Mouse (Mus musculus) G1E (cell line): ENCODE results near the gene Bard1. TPM values are rescaled to one million over a fixed set of nuclear protein-coding genes. Genes with fewer than 3 reads are reported as not detected.

Source experiments
- ATAC-seq: 2 replicates; pipeline ENCODE4 v1.8.0; 2016; ENCODE audit warnings: mild to moderate bottlenecking; ENCODE audit not compliant: insufficient number of reproducible peaks, poor library complexity, low FRiP score, severe bottlenecking; ENCODE audit errors: extremely low read depth
- DNase-seq: peaks from one replicate; pipeline ENCODE4 v3.0.0; 2012; ENCODE audit warnings: low spot score
- H3K27me3 ChIP-seq: 2 replicates; pipeline ENCODE4 v1.6.1; 2012; ENCODE audit warnings: mild to moderate bottlenecking, low read length, inconsistent platforms; ENCODE audit not compliant: insufficient read depth
- H3K36me3 ChIP-seq: replicated peaks from 2 replicates; pipeline ENCODE3; 2012; ENCODE audit warnings: mild to moderate bottlenecking, inconsistent platforms
- H3K4me1 ChIP-seq: 2 replicates; pipeline ENCODE4 v1.6.1; 2012; ENCODE audit warnings: low read depth, low read length, inconsistent platforms, mixed read lengths; ENCODE audit not compliant: insufficient read depth
- H3K4me3 ChIP-seq: 2 replicates; pipeline ENCODE4 v1.5.1; 2012; ENCODE audit warnings: low read depth, mild to moderate bottlenecking, inconsistent platforms, low read length, moderate library complexity, mixed read lengths
- H3K9me3 ChIP-seq: replicated peaks from 2 replicates; pipeline ENCODE4 v1.6.1; 2012; ENCODE audit warnings: inconsistent platforms
- CTCF ChIP-seq: IDR thresholded peaks from 2 replicates; pipeline ENCODE4 v1.5.1; 2012; ENCODE audit warnings: low read depth, low read length, inconsistent platforms, mixed read lengths
- GATA1 ChIP-seq: IDR thresholded peaks from 2 replicates; pipeline ENCODE4 v1.6.1; 2012; ENCODE audit warnings: borderline replicate concordance, low read length, inconsistent platforms, mixed read lengths
- GATA2 ChIP-seq: IDR thresholded peaks from 2 replicates; pipeline ENCODE4 v1.6.1; 2012; ENCODE audit warnings: low read depth, low read length, inconsistent platforms, borderline replicate concordance
- POLR2AphosphoS5 ChIP-seq: IDR thresholded peaks from 2 replicates; pipeline ENCODE4 v1.6.1; 2012; ENCODE audit warnings: low read depth, low read length, inconsistent platforms; ENCODE audit not compliant: insufficient replicate concordance
- TAL1 ChIP-seq: conservative IDR thresholded peaks from 2 replicates; pipeline ENCODE4 v1.6.1; 2012; ENCODE audit warnings: low read depth, low read length, inconsistent platforms, mixed read lengths
- polyA plus RNA-seq: library from polyadenylated mRNA; stranded (reverse); fragments of >175 nt; gene quantifications from 2 replicates; pipeline ENCODE4 v1.2.3, GENCODE M21; 2012
- total RNA-seq, 2 experiments: library from RNA; stranded (forward) in 1 of 2; stranded (reverse) in 1 of 2; fragments of 200-1000 nt in 1 of 2; fragments of >200 nt in 1 of 2; fragmentation: Nextera tagmentation in 1 of 2; gene quantifications; 2 replicates each; pipeline ENCODE4 v1.2.3; 2014 to 2017

The Bard1 gene
- total and polyA plus RNA-seq, 3 experiments: 7.9 to 82.6 (median 22.6) TPM

- no peak for DNase-seq
- 0 out of 2 replicates have a peak, but pooled peaks have one; percentile 37 for ATAC-seq
- TF ChIP-seq GATA1 (no peak), GATA2 (no peak), POLR2AphosphoS5 (no peak)
Measured at GRCm38 (mm10) chr1:71096031-71096430, 6.9 kb downstream of the Bard1 start.

GRCm38 (mm10) chr1:71095211-71095805 is 7.6 kb downstream of the Bard1 start:
- H3K9me3 ChIP-seq: 0 out of 2 replicates have a peak, but pooled peaks cover 2% of the 10 kb centered on the region
- DNase-seq (no peak), ATAC-seq (no peak)
- no peaks in the 10 kb centered on the region for H3K27me3 ChIP-seq
- H3K36me3 ChIP-seq: peaks cover 70% of the 10 kb centered on the region
- TF ChIP-seq GATA2: no peak
- TF ChIP-seq GATA1: no peak
- no peak for TF ChIP-seq CTCF
- no peak for TF ChIP-seq POLR2AphosphoS5
- no peak for TF ChIP-seq TAL1
- peaks cover 76% of the 10 kb centered on the region for H3K4me1 ChIP-seq
- no peak overlapping the region for H3K4me3 ChIP-seq

More at GRCm38 (mm10) chr1:71096031-71096430, 6.9 kb downstream of the Bard1 start:
- Histone ChIP-seq H3K36me3 (peaks cover 66% of the 10 kb centered on the region), H3K4me3 (no peak overlapping the region; the same call in 1 of the 2 replicates), H3K27me3 (no peaks in the 10 kb centered on the region), H3K9me3 (0 out of 2 replicates have a peak, but pooled peaks cover 2% of the 10 kb centered on the region), H3K4me1 (peaks cover 76% of the 10 kb centered on the region)

GRCm38 (mm10) chr1:71075651-71076050 is 27.3 kb downstream of the Bard1 start:
- H3K27me3 ChIP-seq: no peaks in the 10 kb centered on the region
- TF ChIP-seq TAL1: no peak
- TF ChIP-seq POLR2AphosphoS5: no peak
- no peak for TF ChIP-seq GATA1
- H3K4me3 ChIP-seq: no peak overlapping the region
- H3K9me3 ChIP-seq: no peaks in the 10 kb centered on the region
- DNase-seq (no peak), ATAC-seq (no peak)
- H3K36me3 ChIP-seq: peaks cover 71% of the 10 kb centered on the region
- peaks cover 29% of the 10 kb centered on the region for H3K4me1 ChIP-seq

- Histone ChIP-seq H3K4me3 (no peak overlapping the region), H3K27me3 (no peaks in the 10 kb centered on the region), H3K4me1 (peaks cover 53% of the 10 kb centered on the region), H3K9me3 (no peaks in the 10 kb centered on the region), H3K36me3 (peaks cover 76% of the 10 kb centered on the region)
- ATAC-seq (peak; percentile 30), DNase-seq (no peak)
- peak; percentile 50 for TF ChIP-seq TAL1
- no peak for TF ChIP-seq CTCF
Measured at GRCm38 (mm10) chr1:71070771-71071170, 32.2 kb downstream of the Bard1 start.

GRCm38 (mm10) chr1:71068728-71069304 is 34.1 kb downstream of the Bard1 start:
- TF ChIP-seq TAL1 (peak; percentile 54), GATA1 (no peak)
- Histone ChIP-seq H3K4me1 (peaks cover 47% of the 10 kb centered on the region), H3K4me3 (no peak overlapping the region; the same call in 1 of the 2 replicates), H3K9me3 (no peaks in the 10 kb centered on the region), H3K27me3 (no peaks in the 10 kb centered on the region), H3K36me3 (peaks cover 76% of the 10 kb centered on the region)
- DNase-seq (no peak), ATAC-seq (peak; percentile 62)

GRCm38 (mm10) chr1:71063885-71064492 is 39.0 kb downstream of the Bard1 start:
- H3K4me1 ChIP-seq: peaks cover 17% of the 10 kb centered on the region
- DNase-seq (no peak), ATAC-seq (no peak)
- H3K27me3 ChIP-seq: no peaks in the 10 kb centered on the region
- H3K4me3 ChIP-seq: no peak overlapping the region
- no peaks in the 10 kb centered on the region for H3K9me3 ChIP-seq
- peaks cover 79% of the 10 kb centered on the region for H3K36me3 ChIP-seq
- TF ChIP-seq GATA1: no peak
- no peak for TF ChIP-seq CTCF
- no peak for TF ChIP-seq GATA2
- TF ChIP-seq POLR2AphosphoS5: no peak
- TF ChIP-seq TAL1: no peak

- H3K9me3 ChIP-seq: no peaks in the 10 kb centered on the region
- H3K36me3 ChIP-seq: peaks cover 73% of the 10 kb centered on the region
- H3K27me3 ChIP-seq: no peaks in the 10 kb centered on the region
- ATAC-seq (peak; percentile 51; the same call in 1 of the 2 replicates), DNase-seq (no peak)
- H3K4me1 ChIP-seq: peaks cover 26% of the 10 kb centered on the region
- no peak overlapping the region for H3K4me3 ChIP-seq
- TF ChIP-seq TAL1: no peak
- no peak for TF ChIP-seq GATA1
Measured at GRCm38 (mm10) chr1:71056143-71056542, 46.8 kb downstream of the Bard1 start.
